Mouse (Mus musculus): ENCODE results near the gene Myb. TPM values are rescaled to one million over a fixed set of nuclear protein-coding genes. Genes with fewer than 3 reads are reported as not detected.

Gene Myb
- polyA plus RNA-seq, 1 experiment from 2014 or later = 0.15 TPM

- in situ Hi-C loops (cut with MboI; ENCODE audit: low pct_unique_long_range_greater_than_20kb) = loop anchor here (25.0 kb wide), 1 partner anchor 844 kb away; no protein-coding TSS in a partner anchor
- ATAC-seq (no peak), DNase-seq (ENCODE audit: low read depth, low spot score) (no peak)
- ChIA-PET CTCF (interaction anchor here (1.1 to 1.4 kb wide), 2 partner anchors 11 to 21 kb away, joined by 4 to 5 read pairs; no protein-coding TSS in a partner anchor), POLR2A (interaction anchor here (0.6 kb wide), 1 partner anchor 1647 kb away, joined by 3 read pairs; no protein-coding TSS in a partner anchor)
- TF ChIP-seq CTCF (IDR thresholded peaks at IDR 0.05) = no peak
- peaks cover 11% of the 10 kb centered on the region for H3K27me3 ChIP-seq
Observed at GRCm38 (mm10) chr10:21168466-21168865, 7.7 kb upstream of the Myb start.

DNA sequence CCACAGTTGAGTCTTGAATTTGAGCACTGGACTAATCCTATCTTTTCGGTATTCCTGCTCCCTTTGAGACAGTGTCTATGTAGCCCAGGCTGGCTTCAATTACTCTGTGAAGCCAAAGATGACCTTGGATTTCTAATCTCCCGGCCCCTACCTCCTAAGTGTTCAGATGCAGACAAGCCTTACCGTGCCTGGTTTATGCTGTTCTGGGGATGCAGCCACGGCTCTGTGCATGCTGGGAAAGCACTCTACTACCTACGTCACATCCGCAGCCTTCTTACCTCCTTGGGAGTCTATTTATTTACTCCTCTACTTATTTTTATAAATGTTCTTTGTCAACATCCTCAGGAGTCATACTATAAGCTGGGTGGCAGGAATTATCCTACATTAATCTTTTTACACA is 7.1 kb upstream of the Myb start:
- ChIA-PET CTCF (interaction anchor here (1.1 to 2.8 kb wide), 3 partner anchors 10 to 22 kb away, joined by 4 to 7 read pairs (median 5); no protein-coding TSS in a partner anchor), POLR2A (no interaction called here)
- ATAC-seq = no peak
- peaks cover 14% of the 10 kb centered on the region for H3K27me3 ChIP-seq
- in situ Hi-C loops (cut with MboI; ENCODE audit: low pct_unique_long_range_greater_than_20kb) = loop anchor here (25.0 kb wide), 1 partner anchor 844 kb away; no protein-coding TSS in a partner anchor
- no peak for DNase-seq (ENCODE audit: low read depth, low spot score)
- TF ChIP-seq CTCF (IDR thresholded peaks at IDR 0.05) = no peak

GRCm38 (mm10) chr10:21167165-21167564 is 6.4 kb upstream of the Myb start:
- ChIA-PET CTCF (interaction anchor here (2.8 kb wide), 1 partner anchor 22 kb away, joined by 7 read pairs; no protein-coding TSS in a partner anchor), POLR2A (no interaction called here)
- TF ChIP-seq CTCF (IDR thresholded peaks at IDR 0.05) = no peak
- no peak for ATAC-seq
- DNase-seq (ENCODE audit: low read depth, low spot score) = no peak
- in situ Hi-C loops (cut with MboI; ENCODE audit: low pct_unique_long_range_greater_than_20kb) = loop anchor here (25.0 kb wide), 1 partner anchor 845 kb away; no protein-coding TSS in a partner anchor
- peaks cover 21% of the 10 kb centered on the region for H3K27me3 ChIP-seq

- ChIA-PET POLR2A (no interaction called here), CTCF (interaction anchor here (2.8 kb wide), 1 partner anchor 24 kb away, joined by 7 read pairs; no protein-coding TSS in a partner anchor)
- H3K27me3 ChIP-seq = peaks cover 32% of the 10 kb centered on the region
- in situ Hi-C loops (cut with MboI; ENCODE audit: low pct_unique_long_range_greater_than_20kb) = loop anchor here (25.0 kb wide), 1 partner anchor 847 kb away; no protein-coding TSS in a partner anchor
- ATAC-seq (no peak), DNase-seq (ENCODE audit: low read depth, low spot score) (no peak)
- TF ChIP-seq CTCF (IDR thresholded peaks at IDR 0.05) = no peak
Observed at GRCm38 (mm10) chr10:21165411-21165810, 4.6 kb upstream of the Myb start.

DNA sequence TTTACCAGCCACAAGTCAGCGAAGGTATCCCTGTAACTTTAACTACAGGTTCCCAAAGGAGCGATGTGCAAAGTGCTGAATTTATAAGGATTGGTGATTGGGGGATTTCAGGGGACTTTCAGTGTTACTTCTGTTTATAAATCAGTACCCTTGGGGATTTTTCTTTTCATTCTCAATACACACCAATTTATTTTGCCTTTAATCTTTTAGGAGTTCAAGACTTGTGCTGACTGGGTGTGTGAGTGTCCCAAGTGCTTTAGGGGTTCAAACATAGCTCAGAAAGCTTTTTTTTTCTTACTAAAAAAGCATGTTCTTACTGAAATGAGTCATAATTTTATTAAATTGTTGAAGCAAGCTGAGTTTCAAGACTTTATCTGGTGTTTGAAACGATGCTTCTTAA is 1.3 kb upstream of the Myb start:
- in situ Hi-C loops (cut with MboI; ENCODE audit: low pct_unique_long_range_greater_than_20kb) = loop anchor here (25.0 kb wide), 1 partner anchor 850 kb away; no protein-coding TSS in a partner anchor
- peaks cover 36% of the 10 kb centered on the region for H3K27me3 ChIP-seq
- no peak for TF ChIP-seq CTCF (IDR thresholded peaks at IDR 0.05)
- DNase-seq (ENCODE audit: low read depth, low spot score) = no peak
- no peak for ATAC-seq
- ChIA-PET CTCF (interaction anchor here (1.7 kb wide), 1 partner anchor 27 kb away, joined by 3 read pairs; no protein-coding TSS in a partner anchor), POLR2A (no interaction called here)

DNA sequence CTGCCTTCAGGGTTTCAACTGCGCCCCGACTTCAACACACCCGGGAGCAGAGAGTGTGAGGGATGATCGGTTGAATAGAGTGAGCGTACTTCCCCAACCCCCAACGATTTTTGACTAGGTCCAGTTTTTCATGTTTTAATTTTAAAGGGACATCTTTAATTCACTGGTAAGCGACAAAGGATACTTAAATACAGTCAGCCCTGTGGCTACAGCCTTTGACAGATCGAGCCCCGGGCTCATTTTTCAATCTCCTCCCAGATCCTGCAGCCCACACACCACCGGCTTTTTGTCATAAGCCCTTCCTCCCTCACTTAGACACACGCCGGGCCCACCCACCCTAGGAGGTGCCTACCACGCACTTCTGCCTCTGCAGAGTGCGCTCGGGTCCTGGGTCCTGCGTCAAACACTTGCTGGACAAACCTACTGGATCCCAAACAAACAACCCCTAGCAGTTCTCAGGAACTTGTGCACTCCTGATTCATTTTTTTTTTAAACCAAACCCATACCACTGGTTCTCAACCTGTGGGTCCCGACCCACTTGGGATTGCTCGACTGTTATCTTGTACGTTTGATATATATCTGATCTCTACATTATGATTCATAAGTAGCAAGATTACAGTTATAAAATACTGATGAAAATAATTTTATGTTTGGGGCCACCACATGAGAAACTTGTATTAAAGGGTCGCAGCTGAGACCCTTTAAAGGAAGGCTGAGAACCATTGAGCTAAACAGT is 743 bp upstream of the Myb start:
- no peak for DNase-seq (ENCODE audit: low read depth, low spot score)
- POLR2A ChIA-PET = no interaction called here
- CTCF ChIA-PET = no interaction called here
- in situ Hi-C loops (cut with MboI; ENCODE audit: low pct_unique_long_range_greater_than_20kb) = loop anchor here (25.0 kb wide), 1 partner anchor 851 kb away; no protein-coding TSS in a partner anchor
- no peak for TF ChIP-seq CTCF (IDR thresholded peaks at IDR 0.05)
- ATAC-seq = no peak
- peaks cover 39% of the 10 kb centered on the region for H3K27me3 ChIP-seq

DNA sequence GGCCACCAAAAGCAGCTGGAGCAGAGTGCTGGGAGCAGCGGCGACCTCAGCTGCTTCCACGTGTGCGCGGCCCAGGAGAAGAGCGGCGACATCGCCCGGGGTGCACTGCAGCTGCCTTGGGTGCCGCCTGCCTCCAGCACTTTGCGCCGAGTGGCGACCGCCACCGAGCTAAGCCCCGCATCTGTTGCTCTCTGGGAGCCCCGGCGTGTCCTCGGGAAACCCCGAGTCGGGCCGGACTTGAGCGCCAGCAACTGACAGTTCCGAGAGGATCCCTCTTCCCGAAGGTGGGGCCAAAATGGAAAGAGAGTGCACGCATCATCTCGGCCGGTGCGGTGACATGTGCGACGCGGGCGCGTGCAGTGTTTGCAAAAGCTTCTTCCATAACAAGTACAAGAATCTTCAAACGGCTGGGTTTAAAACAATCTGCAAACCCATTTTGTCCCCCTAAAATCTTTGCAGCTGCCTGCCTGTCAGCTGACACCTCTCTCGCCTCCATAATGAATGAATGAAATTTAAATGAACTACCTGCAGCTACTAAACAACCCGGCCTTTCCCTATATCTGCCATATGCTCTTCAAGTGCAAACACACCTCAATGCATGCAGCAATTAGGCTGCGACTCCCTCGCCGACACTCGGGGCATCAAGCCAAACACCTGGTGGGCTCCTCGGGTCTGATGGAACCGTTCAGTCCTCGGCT is 938 bp downstream of the Myb start:
- in situ Hi-C loops (cut with MboI; ENCODE audit: low pct_unique_long_range_greater_than_20kb) = loop anchor here (25.0 kb wide), 1 partner anchor 852 kb away; no protein-coding TSS in a partner anchor
- POLR2A ChIA-PET = no interaction called here
- ATAC-seq = no peak
- peaks cover 39% of the 10 kb centered on the region for H3K27me3 ChIP-seq
- CTCF ChIA-PET = interaction anchor here (1.0 to 1.2 kb wide), 3 partner anchors 9 to 31 kb away, joined by 3 to 4 read pairs (median 4); no protein-coding TSS in a partner anchor
- TF ChIP-seq CTCF (IDR thresholded peaks at IDR 0.05) = no peak
- no peak for DNase-seq (ENCODE audit: low read depth, low spot score)

DNA sequence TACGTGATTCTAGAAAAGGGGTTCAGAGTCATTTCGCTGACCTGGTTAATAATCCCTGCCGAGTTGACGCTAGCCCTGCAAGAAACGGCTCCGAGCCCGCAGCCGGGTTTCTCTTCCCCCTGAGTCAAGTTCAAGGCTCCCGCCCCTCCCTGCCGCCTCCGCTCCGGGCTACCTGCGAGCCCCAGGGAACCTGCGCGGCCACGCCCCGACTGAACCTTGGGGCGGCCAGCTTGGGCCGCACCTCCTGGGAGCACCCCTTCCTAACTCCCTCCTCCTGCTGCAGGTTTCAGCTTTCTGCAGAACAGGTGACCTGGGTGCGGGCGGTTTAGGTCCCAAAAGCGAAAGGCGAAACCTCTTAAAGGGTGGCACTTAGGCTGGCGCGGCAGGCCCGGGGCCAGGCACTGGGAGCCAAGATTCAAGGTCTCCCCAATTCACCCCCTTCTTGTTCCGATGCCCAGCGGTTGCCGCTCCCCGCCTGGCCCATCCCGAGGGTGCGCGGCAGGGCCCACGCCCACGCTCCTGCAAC is 1.8 kb downstream of the Myb start:
- POLR2A ChIA-PET = no interaction called here
- in situ Hi-C loops (cut with MboI; ENCODE audit: low pct_unique_long_range_greater_than_20kb) = loop anchor here (25.0 kb wide), 1 partner anchor 853 kb away; no protein-coding TSS in a partner anchor
- ATAC-seq (no peak), DNase-seq (ENCODE audit: low read depth, low spot score) (no peak)
- CTCF ChIA-PET = interaction anchor here (0.7 to 1.2 kb wide), 3 partner anchors 10 to 30 kb away, joined by 3 to 4 read pairs (median 3); no protein-coding TSS in a partner anchor
- peaks cover 34% of the 10 kb centered on the region for H3K27me3 ChIP-seq
- no peak for TF ChIP-seq CTCF (IDR thresholded peaks at IDR 0.05)

DNA sequence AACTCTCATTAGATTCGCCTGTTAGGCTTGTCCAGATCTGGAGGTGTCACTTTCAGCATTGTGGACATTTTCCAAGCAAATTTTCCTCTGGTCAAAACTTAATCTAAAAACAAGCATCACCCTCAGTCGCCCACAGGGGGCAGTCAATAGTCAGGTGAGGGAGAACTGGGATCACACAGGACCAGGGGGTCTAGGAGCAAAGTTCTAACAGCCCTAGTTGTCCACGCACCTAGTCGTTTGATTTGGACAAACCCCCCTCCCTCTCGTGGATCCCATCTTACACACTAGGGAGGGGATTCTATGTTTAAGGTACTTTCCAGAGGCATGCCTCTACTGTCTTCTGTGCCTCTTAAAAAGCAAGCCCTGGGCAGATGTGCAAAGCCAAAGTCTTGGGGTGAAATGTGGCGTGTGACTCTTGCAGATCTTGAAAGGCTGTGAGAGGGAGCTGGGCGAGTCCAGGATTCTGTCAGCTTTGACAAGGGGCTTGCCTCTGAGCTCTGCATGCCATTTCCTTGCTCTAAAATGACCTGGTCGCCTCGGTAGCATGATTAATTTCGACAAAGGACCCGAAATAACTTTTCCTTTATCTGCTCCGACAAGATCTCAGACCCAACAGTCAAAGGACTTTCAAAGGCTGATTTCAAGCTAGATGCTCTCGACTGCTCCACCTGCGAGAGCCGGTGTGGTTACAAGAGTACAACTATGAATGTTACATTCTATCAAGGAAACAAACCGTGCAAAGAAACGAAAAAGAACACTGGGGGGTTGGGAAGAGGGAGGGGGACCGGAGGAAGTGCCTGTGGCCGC is 2.5 kb downstream of the Myb start:
- in situ Hi-C loops (cut with MboI; ENCODE audit: low pct_unique_long_range_greater_than_20kb) = loop anchor here (25.0 kb wide), 1 partner anchor 854 kb away; no protein-coding TSS in a partner anchor
- no peak for ATAC-seq
- CTCF ChIA-PET = interaction anchor here (0.7 to 1.9 kb wide), 3 partner anchors 10 to 31 kb away, joined by 3 to 5 read pairs (median 3); no protein-coding TSS in a partner anchor

More for the DNA sequence above, 2.5 kb downstream of the Myb start:
- DNase-seq (ENCODE audit: low read depth, low spot score) = no peak
- POLR2A ChIA-PET = no interaction called here
- peaks cover 32% of the 10 kb centered on the region for H3K27me3 ChIP-seq
- TF ChIP-seq CTCF (IDR thresholded peaks at IDR 0.05) = no peak

Data from Patski (cell line).